In the genomic region with DNA sequence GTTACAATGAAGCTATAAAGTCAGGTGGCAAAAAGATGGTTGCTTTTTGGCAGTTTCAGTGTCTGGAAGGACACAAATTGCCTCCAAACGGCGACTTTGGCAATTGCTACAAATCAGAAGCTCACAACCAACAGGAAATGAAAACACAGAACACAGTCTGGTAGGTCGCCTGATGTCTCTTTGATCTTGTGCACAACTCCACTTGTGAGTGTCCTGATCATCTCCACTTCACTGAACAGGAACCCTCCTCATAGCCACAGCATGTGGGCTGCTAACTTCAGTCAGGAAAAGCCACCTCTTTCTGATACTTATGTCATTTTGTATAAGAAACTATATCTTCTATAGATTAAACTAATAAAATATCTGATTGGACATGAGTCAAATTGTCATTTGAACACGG, we compare ENCODE assay signal across 26 mouse cellular contexts.
"Had no signal": no experiment of that assay in that cellular context is flagged by ENCODE, and none has a peak within 500 bp of the region (broad histone marks: within the 10 kb centered on the region; RNA-seq: fewer than 3 reads in every experiment).

No protein-coding gene starts in this region.

- DNase-seq: kidney, postnatal 10 days; kidney, postnatal 4 days; layer of hippocampus, postnatal 36 days; liver; lung, adult 18-20 months; lung, postnatal 10 days; lung, postnatal 36 days; retina, postnatal 1 day; right cerebral cortex, postnatal 25 days; spleen, adult 18-20 months; thymus, adult 2 months; thymus, postnatal 14 days; thymus, postnatal 4 days had no signal

- H3K27ac ChIP-seq: limb, embryonic 10.5 days; limb, embryonic 13.5 days; liver, embryonic 12.5 days; liver, embryonic 15.5 days; lung, embryonic 15.5 days; midbrain, embryonic 10.5 days; midbrain, embryonic 13.5 days; neural tube, embryonic 13.5 days; stomach, postnatal 0 days had no signal

- H3K4me3 ChIP-seq: limb, embryonic 10.5 days; limb, embryonic 13.5 days; liver, embryonic 12.5 days; liver, embryonic 15.5 days; lung, embryonic 15.5 days; megakaryocyte, embryonic 14.5 days; midbrain, embryonic 10.5 days; midbrain, embryonic 13.5 days; myocyte; neural tube, embryonic 13.5 days had no signal

- H3K4me2 ChIP-seq: limb, embryonic 13.5 days; liver, embryonic 12.5 days; liver, embryonic 15.5 days; lung, embryonic 15.5 days; midbrain, embryonic 13.5 days; neural tube, embryonic 13.5 days had no signal

- H3K9me3 ChIP-seq: limb, embryonic 10.5 days; limb, embryonic 13.5 days; liver, embryonic 12.5 days; liver, embryonic 15.5 days; lung, embryonic 15.5 days; megakaryocyte, embryonic 14.5 days; midbrain, embryonic 10.5 days; midbrain, embryonic 13.5 days; neural tube, embryonic 13.5 days had no signal

- H3K27me3 ChIP-seq: limb, embryonic 13.5 days; liver, embryonic 12.5 days; liver, embryonic 15.5 days; lung, embryonic 15.5 days; megakaryocyte, embryonic 14.5 days; midbrain, embryonic 13.5 days; neural tube, embryonic 13.5 days had no signal

- ATAC-seq: intestine, postnatal 0 days; liver, embryonic 12.5 days; midbrain, embryonic 13.5 days; midbrain, embryonic 16.5 days had no signal

- H3K9ac ChIP-seq: limb, embryonic 13.5 days; liver, embryonic 12.5 days; liver, embryonic 15.5 days; lung, embryonic 15.5 days; midbrain, embryonic 13.5 days; neural tube, embryonic 13.5 days had no signal

- H3K4me1 ChIP-seq: limb, embryonic 13.5 days; liver, embryonic 12.5 days; liver, embryonic 15.5 days; lung, embryonic 15.5 days; midbrain, embryonic 13.5 days; neural tube, embryonic 13.5 days had no signal

- H3K36me3 ChIP-seq: limb, embryonic 10.5 days; limb, embryonic 13.5 days; liver, embryonic 12.5 days; liver, embryonic 15.5 days; lung, embryonic 15.5 days; midbrain, embryonic 10.5 days; midbrain, embryonic 13.5 days; neural tube, embryonic 13.5 days had no signal
